Mouse (Mus musculus) hindlimb bud, embryonic 11.5 days (tissue): ENCODE data around the gene Tnfsf13b.

Experiments
- DNase-seq: peaks from one replicate; pipeline ENCODE4 v3.0.0-alpha.2; 2012; ENCODE audit warnings: low read depth, low spot score; ENCODE audit errors: extremely low spot score

The Tnfsf13b gene

GRCm38 (mm10) chr8:10043842-10044510 is 37.7 kb downstream of the Tnfsf13b start:
- DNase-seq = peak; percentile 8

- no peak for DNase-seq
Observed at GRCm38 (mm10) chr8:10045743-10046142, 39.5 kb downstream of the Tnfsf13b start.

GRCm38 (mm10) chr8:10049162-10049561 is 42.9 kb downstream of the Tnfsf13b start:
- DNase-seq = no peak

- no peak for DNase-seq
Observed at GRCm38 (mm10) chr8:10051576-10051975, 45.3 kb downstream of the Tnfsf13b start.

- no peak for DNase-seq
Observed at GRCm38 (mm10) chr8:10053571-10053990, 47.3 kb downstream of the Tnfsf13b start.

GRCm38 (mm10) chr8:10061001-10061400 is 54.7 kb downstream of the Tnfsf13b start:
- DNase-seq = no peak

- no peak for DNase-seq
Observed at GRCm38 (mm10) chr8:10066906-10067305, 60.6 kb downstream of the Tnfsf13b start.

GRCm38 (mm10) chr8:10067775-10068174 is 61.5 kb downstream of the Tnfsf13b start:
- DNase-seq = no peak

- DNase-seq = no peak
Observed at GRCm38 (mm10) chr8:10072347-10072746, 66.1 kb downstream of the Tnfsf13b start.
